Mouse (Mus musculus) embryonic facial prominence, embryonic 11.5 days (tissue): ENCODE measurements around the gene Bag3. TPM values are rescaled to one million over a fixed set of nuclear protein-coding genes. Genes with fewer than 3 reads are reported as not detected.

ENCODE experiments used
- ATAC-seq: fragments of 200-750 bp; cut with Nextera tagmentation; replicated peaks from 2 replicates; pipeline ENCODE4 v1.8.0; 2017; ENCODE audit warnings: low read depth; ENCODE audit not compliant: insufficient number of reproducible peaks, low FRiP score, low TSS enrichment
- DNase-seq: peaks from one replicate; pipeline ENCODE4 v3.0.0-alpha.2; 2015; ENCODE audit warnings: low spot score
- H3K27ac ChIP-seq: fragments of 300-500 bp; sonication (generic); replicated peaks from 2 replicates; pipeline ENCODE4 v1.5.1; 2014; ENCODE audit warnings: mild to moderate bottlenecking, low read depth, low read length, control low read depth
- H3K27me3 ChIP-seq: fragments of 300-500 bp; sonication (generic); 2 replicates; pipeline ENCODE4 v1.6.1; 2014; ENCODE audit warnings: mild to moderate bottlenecking, low read length, moderate library complexity, mixed read lengths; ENCODE audit not compliant: control insufficient read depth, insufficient read depth
- H3K36me3 ChIP-seq: fragments of 300-500 bp; sonication (generic); replicated peaks from 2 replicates; pipeline ENCODE4 v1.6.1; 2014; ENCODE audit warnings: low read depth, mild to moderate bottlenecking, low read length, moderate library complexity, mixed read lengths; ENCODE audit not compliant: control insufficient read depth, insufficient read depth
- H3K4me1 ChIP-seq: fragments of 300-500 bp; sonication (generic); 2 replicates; pipeline ENCODE4 v1.6.1; 2014; ENCODE audit warnings: low read length, mixed read lengths; ENCODE audit not compliant: control insufficient read depth, insufficient read depth
- H3K4me2 ChIP-seq: fragments of 300-500 bp; sonication (generic); 2 replicates; pipeline ENCODE4 v1.6.1; 2014; ENCODE audit warnings: low read depth, mild to moderate bottlenecking, control low read depth, low read length, moderate library complexity
- H3K4me3 ChIP-seq: fragments of 300-500 bp; sonication (generic); 2 replicates; pipeline ENCODE4 v1.5.1; 2014; ENCODE audit warnings: low read depth, low read length, control low read depth
- H3K9ac ChIP-seq: fragments of 300-500 bp; sonication (generic); replicated peaks from 2 replicates; pipeline ENCODE4 v1.6.1; 2014; ENCODE audit warnings: mild to moderate bottlenecking, control low read depth, low read length
- H3K9me3 ChIP-seq: fragments of 300-500 bp; sonication (generic); replicated peaks from 2 replicates; pipeline ENCODE4 v1.6.1; 2016; ENCODE audit warnings: mild to moderate bottlenecking, low read length, inconsistent platforms, mixed read lengths; ENCODE audit not compliant: control insufficient read depth
- WGBS: fragments of 180-500 bp; shearing (Covaris S2); extraction: QIAGEN DNeasy Blood & Tissue Kit; methylation state at CpG from one replicate; pipeline ENCODE4 v1.1.7; 2014; 5-methylcytosine and 5-hydroxymethylcytosine counted together
- polyA plus RNA-seq: library from polyadenylated mRNA; unstranded; fragments of >200 nt; fragmentation: Nextera tagmentation; extraction: Ambion mirVana; gene quantifications from 2 replicates; pipeline ENCODE4 v1.2.1, GENCODE M21; 2014

Gene Bag3
- polyA plus RNA-seq = 6.7 and 7.6 TPM in 2 replicates

DNA sequence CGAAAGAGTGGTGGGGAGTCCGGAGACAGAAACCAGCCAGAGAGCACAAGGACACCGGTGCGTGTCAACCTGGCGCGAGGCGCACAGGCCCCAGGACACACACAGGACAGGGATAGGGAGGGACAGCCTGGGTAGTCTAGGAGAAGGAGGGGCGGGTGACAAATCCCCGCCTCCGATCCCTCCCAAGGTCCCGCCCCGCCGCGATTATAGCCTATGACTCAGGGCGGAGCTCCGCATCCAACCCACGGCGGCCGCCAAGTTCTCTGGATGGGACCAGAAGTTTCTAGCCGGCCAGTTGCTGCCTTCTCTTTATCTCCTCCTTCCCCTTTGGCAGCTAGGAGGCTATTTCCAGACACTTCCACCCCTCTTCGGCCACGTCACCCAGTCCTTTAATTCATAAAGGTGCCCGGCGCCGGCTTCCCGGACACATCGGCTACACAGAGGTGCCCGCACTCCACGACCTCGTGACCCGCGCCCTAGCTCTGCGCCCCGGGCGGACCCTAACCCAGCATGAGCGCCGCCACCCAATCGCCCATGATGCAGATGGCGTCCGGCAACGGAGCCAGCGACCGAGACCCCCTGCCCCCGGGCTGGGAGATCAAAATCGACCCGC lies at the start of gene Bag3:
Gene Bag3, plus strand, starts transcription at position 268 of the 613 bp plus-strand sequence.
- no peaks in the 10 kb centered on the region for H3K36me3 ChIP-seq
- H3K9ac ChIP-seq = peak within 1 kb of the TSS; percentile 65
- peak within 1 kb of the TSS; percentile 48 for H3K4me3 ChIP-seq
- peak; percentile 91 for ATAC-seq
- peak; percentile 94 for DNase-seq
- H3K27me3 ChIP-seq = no peaks in the 10 kb centered on the region; the same call in 1 of the 2 replicates
- no peaks in the 10 kb centered on the region; the same call in 1 of the 2 replicates for H3K4me1 ChIP-seq
- peak within 1 kb of the TSS; percentile 96 for H3K4me2 ChIP-seq
- no peaks in the 10 kb centered on the region for H3K9me3 ChIP-seq
- WGBS = under 1% methylated on average over 46 of the region's 46 CpGs
- H3K27ac ChIP-seq = peak within 1 kb of the TSS; percentile 25; the same call in 1 of the 2 replicates

DNA sequence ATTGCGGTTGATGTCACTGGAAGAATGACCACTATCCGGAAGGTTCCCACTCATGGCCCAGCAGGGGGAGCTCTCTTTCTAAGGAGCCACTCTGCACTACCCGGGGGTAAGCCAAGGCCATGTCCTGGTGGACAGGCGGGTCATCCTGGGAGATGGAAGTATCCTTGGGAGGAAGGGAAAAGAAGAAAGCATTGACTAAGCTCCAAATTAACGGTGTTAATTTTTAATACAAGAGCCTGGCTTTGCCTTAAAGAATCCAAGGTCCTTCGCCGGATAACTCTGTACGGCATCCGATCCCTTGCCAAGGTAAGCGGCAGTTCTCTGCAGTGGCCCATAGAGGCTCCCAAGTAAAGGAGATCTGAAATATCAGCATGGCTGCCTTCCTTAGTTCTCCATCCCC lies 49.1 kb upstream of the Bag3 start:
- H3K9me3 ChIP-seq = no peaks in the 10 kb centered on the region
- no peaks in the 10 kb centered on the region for H3K36me3 ChIP-seq
- WGBS = 34% methylated on average over 10 of the region's 10 CpGs
- no peak overlapping the region for H3K4me3 ChIP-seq
- H3K9ac ChIP-seq = no peak overlapping the region
- no peak; the same call in 1 of the 2 replicates for ATAC-seq
- H3K27me3 ChIP-seq = no peaks in the 10 kb centered on the region
- H3K4me1 ChIP-seq = no peaks in the 10 kb centered on the region
- DNase-seq = peak; percentile 73
- no peak overlapping the region for H3K27ac ChIP-seq
- no peak overlapping the region for H3K4me2 ChIP-seq

DNA sequence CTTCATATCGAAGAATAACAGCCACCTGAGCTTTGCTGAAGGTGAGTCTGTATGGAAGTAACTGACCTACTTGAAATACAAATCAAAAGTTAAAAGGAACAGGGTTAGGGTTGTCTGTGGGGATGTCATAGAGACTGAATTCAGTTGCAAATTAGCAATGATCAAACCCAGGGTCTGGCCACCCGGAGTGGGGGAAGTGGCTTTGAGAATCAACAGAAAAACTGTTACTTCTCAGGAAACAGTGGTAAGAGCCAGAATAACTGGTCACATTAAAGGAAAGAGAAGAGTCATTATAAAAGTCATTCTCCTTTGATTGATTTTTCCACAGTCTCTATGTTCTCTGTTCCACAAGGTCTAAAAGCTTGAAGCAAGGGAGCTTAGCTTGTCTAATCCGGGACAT lies 34.4 kb upstream of the Bag3 start:
- ATAC-seq (no peak), DNase-seq (no peak)
- no peaks in the 10 kb centered on the region for H3K4me1 ChIP-seq
- H3K9ac ChIP-seq = no peak overlapping the region
- H3K27ac ChIP-seq = no peak overlapping the region
- 93% methylated on average over 3 of the region's 3 CpGs for WGBS
- no peak overlapping the region for H3K4me2 ChIP-seq
- no peak overlapping the region for H3K4me3 ChIP-seq
- no peaks in the 10 kb centered on the region for H3K36me3 ChIP-seq
- H3K27me3 ChIP-seq = no peaks in the 10 kb centered on the region
- H3K9me3 ChIP-seq = no peaks in the 10 kb centered on the region

DNA sequence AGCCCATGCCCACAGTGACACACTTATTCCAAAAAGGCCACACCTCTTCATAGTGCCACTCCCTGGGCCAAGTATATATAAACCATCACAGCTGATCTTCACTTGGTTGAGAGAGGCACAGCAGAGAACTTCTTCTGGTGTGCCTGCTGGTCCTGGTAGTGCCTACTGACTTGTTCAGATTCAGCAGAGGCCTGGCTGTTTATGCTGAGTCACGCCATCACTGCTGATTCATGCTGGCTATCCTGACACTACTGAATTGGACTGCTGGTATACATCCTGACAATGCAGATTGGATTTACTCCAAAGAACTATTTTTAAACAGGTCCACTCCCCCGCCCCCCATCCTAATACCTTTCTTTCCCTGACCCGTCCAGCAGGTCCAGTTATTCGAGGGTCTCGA lies 28.9 kb upstream of the Bag3 start:
- Histone ChIP-seq H3K9me3 (no peaks in the 10 kb centered on the region), H3K9ac (no peak overlapping the region), H3K4me3 (no peak overlapping the region), H3K4me2 (no peak overlapping the region), H3K27me3 (no peaks in the 10 kb centered on the region), H3K4me1 (no peaks in the 10 kb centered on the region), H3K36me3 (no peaks in the 10 kb centered on the region), H3K27ac (no peak overlapping the region)
- ATAC-seq (no peak), DNase-seq (no peak)
- 87% methylated on average over 5 of the region's 5 CpGs for WGBS

DNA sequence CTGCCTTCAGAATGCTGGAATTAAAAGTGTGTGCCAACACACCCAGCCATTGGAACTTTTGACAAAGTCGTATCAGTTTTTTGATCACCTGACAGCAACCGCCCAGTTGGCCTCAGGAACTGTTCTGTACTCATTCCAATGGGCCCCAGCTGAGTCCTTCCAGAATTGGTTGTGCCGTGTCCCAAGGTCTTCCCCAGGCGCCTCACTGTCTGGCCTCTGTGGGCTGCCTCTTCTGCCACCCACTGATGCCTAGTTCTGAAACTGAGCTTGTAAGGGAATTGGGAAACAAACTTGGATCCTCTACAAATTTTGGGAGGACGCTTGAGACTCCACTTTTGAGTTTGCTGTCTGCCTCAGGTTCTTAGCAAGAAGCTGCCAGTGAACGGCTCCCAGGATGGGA lies 23.6 kb upstream of the Bag3 start:
- Histone ChIP-seq H3K27ac (no peak overlapping the region), H3K4me1 (no peaks in the 10 kb centered on the region), H3K9me3 (no peaks in the 10 kb centered on the region), H3K4me3 (no peak overlapping the region), H3K36me3 (no peaks in the 10 kb centered on the region), H3K27me3 (no peaks in the 10 kb centered on the region), H3K9ac (no peak overlapping the region), H3K4me2 (no peak overlapping the region)
- 78% methylated on average over 6 of the region's 6 CpGs for WGBS
- ATAC-seq = no peak
- no peak for DNase-seq

DNA sequence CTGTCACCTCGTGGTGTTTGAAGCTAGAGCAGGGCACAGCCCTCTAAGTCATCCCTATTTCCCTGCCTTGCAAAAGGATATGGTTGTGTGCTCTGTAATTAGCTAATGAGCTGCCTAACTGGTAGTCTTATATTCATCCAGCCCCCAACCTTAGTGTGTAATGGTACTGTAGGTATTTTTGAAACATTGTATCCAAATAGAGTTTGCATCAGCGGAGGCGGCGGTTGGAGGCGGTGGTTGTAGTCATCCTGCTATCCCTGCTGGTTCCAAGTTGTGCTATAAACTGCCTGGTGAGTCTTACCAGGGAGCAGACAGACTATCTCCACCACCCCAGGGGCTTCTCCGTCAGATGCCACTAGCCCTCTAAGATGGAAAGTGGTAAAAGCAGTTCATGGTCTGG lies 19.3 kb upstream of the Bag3 start:
- Histone ChIP-seq H3K4me3 (no peak overlapping the region), H3K9me3 (no peaks in the 10 kb centered on the region), H3K4me2 (no peak overlapping the region), H3K36me3 (no peaks in the 10 kb centered on the region), H3K27me3 (no peaks in the 10 kb centered on the region), H3K9ac (no peak overlapping the region), H3K4me1 (no peaks in the 10 kb centered on the region), H3K27ac (no peak overlapping the region)
- ATAC-seq = no peak
- DNase-seq = no peak
- 89% methylated on average over 6 of the region's 6 CpGs for WGBS

DNA sequence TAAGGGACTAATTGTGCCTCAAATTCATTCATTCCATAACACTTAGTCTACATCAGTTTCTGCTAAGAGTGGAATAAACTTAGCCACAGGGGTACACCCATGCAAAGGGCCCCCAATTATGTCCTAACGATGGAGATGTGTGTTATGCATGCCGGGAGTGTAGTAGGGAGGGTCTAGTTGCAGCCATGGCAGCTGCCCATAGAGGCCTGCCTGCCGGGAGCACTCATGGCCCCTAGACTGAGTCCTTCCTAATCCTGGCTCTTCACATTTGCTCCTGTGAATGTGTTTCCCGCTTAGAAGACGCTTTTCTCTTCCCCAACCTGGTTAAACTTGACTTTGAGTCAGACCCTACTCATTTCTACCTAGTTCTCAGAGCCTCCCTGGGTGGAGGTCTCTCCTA lies 11.5 kb upstream of the Bag3 start:
- H3K36me3 ChIP-seq = no peaks in the 10 kb centered on the region
- 91% methylated on average over 5 of the region's 5 CpGs for WGBS
- no peak overlapping the region for H3K4me2 ChIP-seq
- no peaks in the 10 kb centered on the region for H3K4me1 ChIP-seq
- ATAC-seq (no peak), DNase-seq (no peak)
- no peak overlapping the region for H3K27ac ChIP-seq
- no peaks in the 10 kb centered on the region for H3K9me3 ChIP-seq
- no peaks in the 10 kb centered on the region for H3K27me3 ChIP-seq
- no peak overlapping the region for H3K4me3 ChIP-seq
- H3K9ac ChIP-seq = no peak overlapping the region

DNA sequence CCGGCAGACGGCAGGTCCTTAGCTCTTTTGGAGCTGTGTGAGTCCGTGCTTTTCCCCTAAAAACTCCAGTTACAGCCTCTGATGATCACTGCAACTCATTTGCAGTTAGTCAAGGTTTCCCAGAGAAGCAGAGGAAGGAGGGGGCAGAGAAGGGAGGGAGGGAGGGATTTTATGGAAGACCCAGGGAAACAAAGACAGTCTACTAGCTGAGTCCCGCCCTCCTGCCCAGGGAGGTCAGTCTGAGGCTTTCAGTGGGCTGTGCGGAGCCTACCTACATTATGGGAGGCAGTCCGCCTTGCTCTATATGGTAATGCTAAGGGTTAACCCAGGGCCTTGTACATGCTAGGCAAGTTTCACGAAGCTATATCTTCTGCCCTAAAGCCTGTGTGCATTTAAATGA lies 9.9 kb upstream of the Bag3 start:
- Histone ChIP-seq H3K27me3 (no peaks in the 10 kb centered on the region), H3K9ac (no peak overlapping the region), H3K9me3 (no peaks in the 10 kb centered on the region), H3K4me3 (no peak overlapping the region), H3K4me1 (no peaks in the 10 kb centered on the region), H3K4me2 (no peak overlapping the region), H3K36me3 (no peaks in the 10 kb centered on the region), H3K27ac (no peak overlapping the region)
- WGBS = 33% methylated on average over 7 of the region's 7 CpGs
- no peak for DNase-seq
- no peak for ATAC-seq
